Mouse (Mus musculus) erythroblast, embryonic 14.5 days (primary cell): Measurements from ENCODE around the gene Mroh3.

Experiments used
- GATA1 ChIP-seq: IDR thresholded peaks from 2 replicates; pipeline ENCODE4 v1.6.1; 2012; ENCODE audit warnings: low read length, inconsistent platforms, mixed read lengths
- TAL1 ChIP-seq: IDR thresholded peaks from 3 replicates; pipeline ENCODE4 v1.6.1; 2012; ENCODE audit warnings: low read length, inconsistent platforms, mixed read lengths

- TF ChIP-seq GATA1 = no peak
- TF ChIP-seq TAL1 = no peak
Measured at GRCm38 (mm10) chr1:136259543-136259892, 46.9 kb upstream of the Mroh3 start.
